Mouse (Mus musculus): ENCODE results near the gene Erfe. TPM values are rescaled to one million over a fixed set of nuclear protein-coding genes. Genes with fewer than 3 reads are reported as not detected.

The Erfe gene
- polyA plus RNA-seq, 1 experiment from 2014 or later: 2.1 TPM

Other genes starting within 250 kb of the Erfe start
- 0.38 and 0.46 TPM in 2 replicates for gene Rbm44, start 221.3 kb upstream of the Erfe start, polyA plus RNA-seq (2014; fragmentation: Nextera tagmentation; extraction: Ambion mirVana)
- gene Ramp1, start 186.6 kb upstream of the Erfe start, polyA plus RNA-seq (2014; fragmentation: Nextera tagmentation; extraction: Ambion mirVana): 4.2 and 4.6 TPM in 2 replicates
- 67.1 and 73.3 TPM in 2 replicates for gene Ube2f, start 116.1 kb upstream of the Erfe start, polyA plus RNA-seq (2014; fragmentation: Nextera tagmentation; extraction: Ambion mirVana)
- 10.7 and 13.7 TPM in 2 replicates for gene Scly, start 68.1 kb upstream of the Erfe start, polyA plus RNA-seq (2014; fragmentation: Nextera tagmentation; extraction: Ambion mirVana)
- gene Espnl, start 44.4 kb upstream of the Erfe start, polyA plus RNA-seq (2014; fragmentation: Nextera tagmentation; extraction: Ambion mirVana): not detected in 2 replicates
- gene Klhl30, start 15.4 kb upstream of the Erfe start, polyA plus RNA-seq (2014; fragmentation: Nextera tagmentation; extraction: Ambion mirVana): 0.41 and 0.64 TPM in 2 replicates
- gene Ilkap, start 32.4 kb downstream of the Erfe start, polyA plus RNA-seq (2014; fragmentation: Nextera tagmentation; extraction: Ambion mirVana): 134 and 146 TPM in 2 replicates
- 65.7 and 78.1 TPM in 2 replicates for gene Hes6, start 47.6 kb downstream of the Erfe start, polyA plus RNA-seq (2014; fragmentation: Nextera tagmentation; extraction: Ambion mirVana)
- 7.3 and 9.5 TPM in 2 replicates for gene Per2, start 92.9 kb downstream of the Erfe start, polyA plus RNA-seq (2014; fragmentation: Nextera tagmentation; extraction: Ambion mirVana)
- gene Traf3ip1, start 128.2 kb downstream of the Erfe start, polyA plus RNA-seq (2014; fragmentation: Nextera tagmentation; extraction: Ambion mirVana): 8.7 and 8.8 TPM in 2 replicates
- gene Asb1, start 174.1 kb downstream of the Erfe start, polyA plus RNA-seq (2014; fragmentation: Nextera tagmentation; extraction: Ambion mirVana): 6.5 and 6.8 TPM in 2 replicates

All from stomach, embryonic 14.5 days (tissue).